Mouse (Mus musculus) forebrain, embryonic 11.5 days (tissue): Measurements from ENCODE around the gene Tbc1d8. TPM values are rescaled to one million over a fixed set of nuclear protein-coding genes. Genes with fewer than 3 reads are reported as not detected.

Source experiments
- ATAC-seq: fragments of 200-750 bp; cut with Nextera tagmentation; replicated peaks from 2 replicates; pipeline ENCODE4 v1.8.0; 2017; ENCODE audit warnings: moderate TSS enrichment; ENCODE audit not compliant: low FRiP score
- DNase-seq: peaks from one replicate; pipeline ENCODE4 v3.0.0-alpha.2; 2017; ENCODE audit warnings: low spot score
- H3K27ac ChIP-seq: fragments of 300-500 bp; sonication (generic); 2 replicates; pipeline ENCODE4 v1.5.1; 2014; ENCODE audit warnings: low read depth, low read length
- H3K27me3 ChIP-seq: fragments of 300-500 bp; sonication (generic); 2 replicates; pipeline ENCODE4 v1.6.1; 2014; ENCODE audit warnings: mild to moderate bottlenecking, low read length, mixed read lengths; ENCODE audit not compliant: control insufficient read depth, insufficient read depth
- H3K36me3 ChIP-seq: fragments of 300-500 bp; sonication (generic); 2 replicates; pipeline ENCODE4 v1.6.1; 2014; ENCODE audit warnings: mild to moderate bottlenecking, low read length, moderate library complexity, mixed read lengths; ENCODE audit not compliant: control insufficient read depth, insufficient read depth
- H3K4me1 ChIP-seq: fragments of 300-500 bp; sonication (generic); replicated peaks from 2 replicates; pipeline ENCODE4 v1.6.1; 2014; ENCODE audit warnings: low read length, mixed read lengths; ENCODE audit not compliant: control insufficient read depth, insufficient read depth
- H3K4me2 ChIP-seq: fragments of 300-500 bp; sonication (generic); 2 replicates; pipeline ENCODE4 v1.6.1; 2014; ENCODE audit warnings: low read depth, mild to moderate bottlenecking, low read length, moderate library complexity, mixed read lengths; ENCODE audit not compliant: severe bottlenecking
- H3K4me3 ChIP-seq: fragments of 300-500 bp; sonication (generic); 2 replicates; pipeline ENCODE4 v1.5.1; 2014; ENCODE audit warnings: low read depth, low read length
- H3K9ac ChIP-seq: fragments of 300-500 bp; sonication (generic); 2 replicates; pipeline ENCODE4 v1.6.1; 2014; ENCODE audit warnings: low read length
- H3K9me3 ChIP-seq: fragments of 300-500 bp; sonication (generic); 2 replicates; pipeline ENCODE4 v1.6.1; 2016; ENCODE audit warnings: low read length, mixed read lengths; ENCODE audit not compliant: control insufficient read depth
- WGBS: fragments of 180-500 bp; shearing (Covaris S2); extraction: QIAGEN DNeasy Blood & Tissue Kit; methylation state at CpG from one replicate; pipeline ENCODE4 v1.1.7; 2014; 5-methylcytosine and 5-hydroxymethylcytosine counted together
- polyA plus RNA-seq: library from polyadenylated mRNA; unstranded; fragments of >200 nt; fragmentation: Nextera tagmentation; extraction: Ambion mirVana; gene quantifications from 2 replicates; pipeline ENCODE4 v1.2.1, GENCODE M21; 2014

Tbc1d8 gene
- polyA plus RNA-seq, 1 experiment from 2014 or later: 6.5 TPM

GRCm38 (mm10) chr1:39471298-39471902, 7.2 kb downstream of the Tbc1d8 start:
- H3K27ac ChIP-seq: no peak overlapping the region
- no peak overlapping the region for H3K4me3 ChIP-seq
- no peaks in the 10 kb centered on the region for H3K4me1 ChIP-seq
- H3K27me3 ChIP-seq: no peaks in the 10 kb centered on the region
- ATAC-seq (no peak), DNase-seq (no peak)
- H3K9ac ChIP-seq: no peak overlapping the region
- H3K36me3 ChIP-seq: no peaks in the 10 kb centered on the region
- H3K4me2 ChIP-seq: no peak overlapping the region
- H3K9me3 ChIP-seq: no peaks in the 10 kb centered on the region
- 82% methylated on average over 9 of the region's 9 CpGs for WGBS

DNA sequence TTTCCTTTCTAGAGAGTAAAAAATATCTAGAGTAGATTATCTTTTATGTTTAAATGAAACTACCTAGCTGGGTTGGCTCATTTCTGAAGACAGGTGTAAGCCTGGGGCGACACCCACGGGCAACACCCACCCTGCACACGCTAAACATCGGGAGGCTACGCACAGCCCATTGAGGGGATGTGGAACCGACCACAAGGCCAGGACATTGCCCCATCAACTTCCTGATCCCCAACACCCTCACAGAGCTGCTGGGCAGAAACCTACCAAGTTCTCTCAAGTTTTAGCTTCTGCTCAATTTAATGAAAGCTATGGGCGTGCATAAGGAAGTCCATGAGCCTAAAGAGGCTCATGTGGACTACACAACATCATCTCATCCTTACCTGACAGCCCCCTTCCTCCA, 9.6 kb downstream of the Tbc1d8 start:
- H3K27ac ChIP-seq: no peak overlapping the region
- WGBS: 86% methylated on average over 7 of the region's 7 CpGs

DNA sequence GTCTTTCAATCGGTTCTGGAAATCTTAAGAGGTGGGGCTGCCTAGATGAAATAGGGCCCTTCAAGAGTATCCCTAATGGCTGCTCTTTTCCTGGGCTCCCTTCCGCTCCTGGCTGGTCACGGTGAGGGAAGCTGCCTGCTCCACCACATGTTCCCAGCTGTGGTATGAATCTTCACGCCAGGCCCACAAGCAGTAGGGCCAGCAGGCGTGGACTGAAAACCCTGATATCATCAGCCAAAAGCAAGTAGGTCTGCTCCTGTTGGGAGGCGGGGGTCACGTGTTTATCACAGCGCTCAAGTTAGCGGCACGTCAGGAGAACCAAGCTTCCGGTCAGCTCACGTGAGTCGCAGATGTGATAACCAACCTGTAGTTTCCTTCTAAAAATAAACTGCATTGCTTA, 12.0 kb downstream of the Tbc1d8 start:
- 96% methylated on average over 13 of the region's 13 CpGs for WGBS

More for the DNA sequence above, 9.6 kb downstream of the Tbc1d8 start:
- Histone ChIP-seq H3K36me3 (no peaks in the 10 kb centered on the region), H3K9me3 (no peaks in the 10 kb centered on the region), H3K4me3 (no peak overlapping the region), H3K27me3 (no peaks in the 10 kb centered on the region), H3K4me2 (no peak overlapping the region), H3K4me1 (no peaks in the 10 kb centered on the region), H3K9ac (no peak overlapping the region)
- DNase-seq (no peak), ATAC-seq (no peak)

DNA sequence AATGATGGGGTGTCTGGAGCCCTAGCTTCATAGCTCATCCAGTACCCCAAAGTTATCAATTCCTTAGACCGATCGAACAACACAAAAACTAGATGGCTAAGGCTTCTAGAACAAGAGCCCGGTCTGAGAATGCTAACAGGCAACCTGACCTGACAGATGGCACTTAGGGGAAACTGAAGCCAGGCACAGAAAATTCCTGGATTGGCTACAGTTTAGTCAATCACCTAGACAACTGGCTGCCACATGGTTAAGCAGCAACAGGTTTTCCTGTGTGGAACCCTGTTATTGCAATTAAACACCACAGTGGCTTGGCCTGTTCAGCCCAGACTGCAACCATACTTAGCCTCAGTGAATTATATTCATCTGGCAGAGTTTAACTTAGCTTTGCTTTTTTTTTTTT, 13.8 kb downstream of the Tbc1d8 start:
- DNase-seq: no peak
- no peak for ATAC-seq
- 96% methylated on average over 3 of the region's 3 CpGs for WGBS
- Histone ChIP-seq H3K4me2 (no peak overlapping the region), H3K27ac (no peak overlapping the region), H3K4me1 (no peaks in the 10 kb centered on the region), H3K27me3 (no peaks in the 10 kb centered on the region), H3K9me3 (no peaks in the 10 kb centered on the region), H3K36me3 (no peaks in the 10 kb centered on the region), H3K9ac (no peak overlapping the region), H3K4me3 (no peak overlapping the region)

More for the DNA sequence above, 12.0 kb downstream of the Tbc1d8 start:
- Histone ChIP-seq H3K4me3 (no peak overlapping the region), H3K9me3 (no peaks in the 10 kb centered on the region), H3K4me1 (no peaks in the 10 kb centered on the region), H3K4me2 (no peak overlapping the region), H3K9ac (no peak overlapping the region), H3K27me3 (no peaks in the 10 kb centered on the region), H3K36me3 (no peaks in the 10 kb centered on the region), H3K27ac (no peak overlapping the region)
- no peak for ATAC-seq
- DNase-seq: no peak

DNA sequence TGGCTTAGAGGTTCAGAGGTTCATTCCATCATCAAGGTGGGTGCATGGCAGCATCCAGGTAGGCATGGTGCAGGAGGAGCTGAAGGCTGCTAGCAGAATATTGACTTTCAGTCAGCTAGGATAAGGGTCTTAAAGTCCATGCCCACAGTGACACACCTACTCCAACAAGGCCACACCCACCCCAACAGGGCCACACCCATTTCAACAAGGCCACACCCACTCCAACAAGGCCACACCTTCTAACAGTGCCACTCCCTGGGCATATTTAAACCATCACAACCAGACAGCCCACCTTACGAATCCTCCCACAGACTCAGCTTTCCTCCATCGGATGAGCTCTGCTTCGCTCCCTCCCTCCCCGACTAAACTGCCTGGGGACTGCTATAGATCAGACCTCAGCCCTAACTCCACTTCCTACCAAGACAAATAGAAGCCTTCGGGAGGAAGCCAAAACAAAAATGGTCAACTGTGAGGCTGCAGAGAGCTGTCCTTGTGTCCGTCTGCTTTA, 15.6 kb downstream of the Tbc1d8 start:
- H3K36me3 ChIP-seq: no peaks in the 10 kb centered on the region
- H3K27ac ChIP-seq: no peak overlapping the region
- ATAC-seq (no peak), DNase-seq (no peak)
- 94% methylated on average over 6 of the region's 6 CpGs for WGBS
- no peak overlapping the region for H3K4me2 ChIP-seq
- H3K4me3 ChIP-seq: no peak overlapping the region
- H3K27me3 ChIP-seq: no peaks in the 10 kb centered on the region
- H3K9ac ChIP-seq: no peak overlapping the region
- no peaks in the 10 kb centered on the region for H3K4me1 ChIP-seq
- no peaks in the 10 kb centered on the region for H3K9me3 ChIP-seq

- no peak for DNase-seq
- WGBS: 93% methylated on average over 13 of the region's 13 CpGs
Observed at GRCm38 (mm10) chr1:39462036-39462435, 16.5 kb downstream of the Tbc1d8 start.

DNA sequence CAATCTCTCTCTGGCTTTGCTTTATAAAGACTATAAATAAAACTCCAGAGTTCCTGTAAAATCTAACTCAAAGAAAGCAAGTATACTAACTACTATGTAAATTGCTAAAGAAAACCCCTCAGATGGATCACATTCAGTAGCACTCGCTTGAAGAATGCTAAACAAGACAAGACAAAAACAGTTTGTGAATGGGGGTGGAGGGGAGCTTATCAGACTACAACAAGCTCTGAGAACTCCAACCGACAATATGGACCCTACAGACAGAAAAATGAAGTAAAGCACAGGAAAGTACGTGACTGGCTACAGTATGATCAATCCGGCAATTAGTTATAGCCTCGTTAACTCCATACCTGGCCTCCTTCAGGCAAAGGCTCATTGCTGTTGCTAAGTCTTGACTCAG, 18.1 kb downstream of the Tbc1d8 start:
- no peak for ATAC-seq

More at GRCm38 (mm10) chr1:39462036-39462435, 16.5 kb downstream of the Tbc1d8 start:
- Histone ChIP-seq H3K4me3 (no peak overlapping the region), H3K27ac (no peak overlapping the region), H3K36me3 (no peaks in the 10 kb centered on the region), H3K4me2 (no peak overlapping the region), H3K4me1 (no peaks in the 10 kb centered on the region), H3K9ac (no peak overlapping the region), H3K27me3 (no peaks in the 10 kb centered on the region), H3K9me3 (no peaks in the 10 kb centered on the region)
- ATAC-seq: no peak

GRCm38 (mm10) chr1:39457887-39458874, 20.4 kb downstream of the Tbc1d8 start:
- H3K27ac ChIP-seq: no peak overlapping the region
- WGBS: 92% methylated on average over 13 of the region's 13 CpGs
- H3K4me1 ChIP-seq: no peaks in the 10 kb centered on the region
- no peaks in the 10 kb centered on the region for H3K36me3 ChIP-seq
- H3K4me2 ChIP-seq: no peak overlapping the region
- no peak for ATAC-seq
- H3K9ac ChIP-seq: no peak overlapping the region
- no peak for DNase-seq
- no peak overlapping the region for H3K4me3 ChIP-seq
- H3K9me3 ChIP-seq: no peaks in the 10 kb centered on the region
- no peaks in the 10 kb centered on the region for H3K27me3 ChIP-seq

More for the DNA sequence above, 18.1 kb downstream of the Tbc1d8 start:
- Histone ChIP-seq H3K9ac (no peak overlapping the region), H3K4me1 (no peaks in the 10 kb centered on the region), H3K4me2 (no peak overlapping the region), H3K36me3 (no peaks in the 10 kb centered on the region), H3K27ac (no peak overlapping the region), H3K9me3 (no peaks in the 10 kb centered on the region), H3K4me3 (no peak overlapping the region), H3K27me3 (no peaks in the 10 kb centered on the region)
- no peak for DNase-seq
- 76% methylated on average over 5 of the region's 5 CpGs for WGBS
